Mouse (Mus musculus) C2C12 (cell line): Measurements from ENCODE around the gene Wdr73.

Experiments used
- CEBPB ChIP-seq: IDR thresholded peaks from one replicate; pipeline ENCODE4 v1.6.1; 2011; ENCODE audit warnings: low read depth, mild to moderate bottlenecking, control low read depth, moderate library complexity
- CTCF ChIP-seq: IDR thresholded peaks from one replicate; pipeline ENCODE4 v1.5.1; 2011; ENCODE audit not compliant: control insufficient read depth, insufficient read depth, insufficient read length
- FOSL1 ChIP-seq: IDR thresholded peaks from one replicate; pipeline ENCODE4 v1.8.0; 2011; ENCODE audit warnings: mild to moderate bottlenecking, low read length; ENCODE audit not compliant: poor library complexity, insufficient read depth, severe bottlenecking
- MAX ChIP-seq: IDR thresholded peaks from one replicate; pipeline ENCODE4 v1.6.1; 2011; ENCODE audit warnings: mild to moderate bottlenecking, control low read depth
- MYOD1 ChIP-seq: IDR thresholded peaks from one replicate; pipeline ENCODE4 v1.6.1; 2011; ENCODE audit warnings: low read depth; ENCODE audit not compliant: control insufficient read depth, insufficient read length
- MYOG ChIP-seq: IDR thresholded peaks from one replicate; pipeline ENCODE4 v1.6.1; 2011; ENCODE audit not compliant: control insufficient read depth, insufficient read length; ENCODE audit errors: extremely low read depth
- USF1 ChIP-seq: IDR thresholded peaks from one replicate; pipeline ENCODE4 v1.6.1; 2011; ENCODE audit warnings: low read depth, mild to moderate bottlenecking, control low read depth, moderate library complexity

DNA sequence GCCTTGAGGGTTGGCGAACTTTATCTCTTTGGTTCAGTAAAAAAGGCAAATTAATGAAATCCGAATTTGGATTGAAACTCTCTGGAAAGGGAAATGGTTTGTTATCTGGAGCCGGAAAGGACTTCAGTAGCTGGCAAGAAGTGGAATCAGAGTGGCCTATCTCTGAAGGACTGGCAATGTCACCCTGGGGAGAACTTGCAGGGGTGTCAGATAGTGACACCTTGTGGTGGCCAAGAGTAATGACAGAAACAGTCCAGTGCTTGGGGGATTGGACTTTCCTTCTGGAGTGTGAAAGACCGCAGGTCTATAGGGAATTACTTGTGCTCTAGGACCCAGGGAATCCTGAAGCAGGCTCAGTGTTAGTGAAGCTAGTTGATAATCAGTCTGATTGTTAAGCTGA is 51.4 kb downstream of the Wdr73 start:
- TF ChIP-seq CTCF, result peak; percentile 46
- no peak for TF ChIP-seq MAX
- TF ChIP-seq MYOD1, result no peak
- TF ChIP-seq USF1, result no peak
- no peak for TF ChIP-seq CEBPB
- TF ChIP-seq MYOG, result no peak
- no peak for TF ChIP-seq FOSL1
